Mouse (Mus musculus) mesoderm, embryonic 11.5 days (tissue): ENCODE results near the gene Ccdc144b.

Experiments used
- DNase-seq: peaks from one replicate; pipeline ENCODE4 v3.0.0-alpha.2; 2012; ENCODE audit warnings: low read depth, low spot score

Gene Ccdc144b

DNA sequence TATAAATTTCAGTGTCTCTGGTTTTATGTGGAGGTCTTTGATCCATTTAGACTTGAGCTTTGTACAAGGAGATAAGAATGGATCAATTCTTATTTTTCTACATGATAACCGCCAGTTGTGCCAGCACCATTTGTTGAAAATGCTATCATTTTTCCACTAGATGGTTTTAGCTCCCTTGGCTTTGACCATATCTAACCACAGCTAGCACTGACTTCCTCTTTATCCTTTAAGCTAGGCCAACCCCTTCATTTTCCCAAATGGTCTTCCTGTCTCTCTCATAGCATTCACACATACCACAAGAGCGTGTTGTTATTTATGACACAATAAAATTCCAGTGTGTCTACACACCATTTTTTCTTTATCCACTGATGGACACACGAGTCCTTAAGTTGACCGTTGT lies 23.4 kb downstream of the Ccdc144b start:
- DNase-seq, result no peak

- DNase-seq, result no peak
Observed at GRCm38 (mm10) chr3:36025732-36026131, 27.6 kb downstream of the Ccdc144b start.

GRCm38 (mm10) chr3:36011239-36011638 lies 42.1 kb downstream of the Ccdc144b start:
- peak; percentile 20 for DNase-seq

DNA sequence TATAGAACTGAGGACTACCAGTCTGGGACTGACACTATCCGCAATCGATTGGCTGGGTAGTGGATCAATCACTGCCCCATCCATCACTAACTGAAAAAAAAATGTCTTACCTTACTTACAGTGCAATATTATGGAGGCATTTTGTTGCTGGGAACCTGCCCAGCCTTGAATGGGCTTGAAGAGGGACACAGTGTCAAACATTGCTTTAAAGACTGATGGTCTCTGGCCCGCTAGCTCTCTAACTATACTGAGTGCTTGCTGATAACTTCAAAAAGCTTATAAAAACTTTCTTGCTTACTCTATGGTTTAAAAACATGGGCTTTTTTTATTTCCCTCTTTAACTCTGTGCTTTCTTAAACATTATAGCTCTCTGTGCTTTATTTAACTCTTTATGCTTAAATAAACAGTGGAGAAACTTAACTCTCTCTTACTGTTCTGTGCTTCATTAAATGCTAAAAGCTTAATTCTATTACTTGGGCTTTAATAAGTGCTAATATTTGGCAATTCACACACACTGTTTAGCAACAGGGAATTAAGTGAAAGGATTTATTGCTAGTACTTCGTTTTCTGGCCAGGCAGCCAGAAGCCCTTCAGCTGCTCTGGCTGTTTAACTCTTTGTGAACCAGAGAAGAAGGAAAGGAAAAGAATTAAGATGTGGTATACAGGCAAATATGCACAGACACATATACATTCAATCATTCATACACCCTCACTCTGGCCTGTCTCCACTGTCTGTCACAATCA lies 44.8 kb downstream of the Ccdc144b start:
- DNase-seq, result no peak

DNA sequence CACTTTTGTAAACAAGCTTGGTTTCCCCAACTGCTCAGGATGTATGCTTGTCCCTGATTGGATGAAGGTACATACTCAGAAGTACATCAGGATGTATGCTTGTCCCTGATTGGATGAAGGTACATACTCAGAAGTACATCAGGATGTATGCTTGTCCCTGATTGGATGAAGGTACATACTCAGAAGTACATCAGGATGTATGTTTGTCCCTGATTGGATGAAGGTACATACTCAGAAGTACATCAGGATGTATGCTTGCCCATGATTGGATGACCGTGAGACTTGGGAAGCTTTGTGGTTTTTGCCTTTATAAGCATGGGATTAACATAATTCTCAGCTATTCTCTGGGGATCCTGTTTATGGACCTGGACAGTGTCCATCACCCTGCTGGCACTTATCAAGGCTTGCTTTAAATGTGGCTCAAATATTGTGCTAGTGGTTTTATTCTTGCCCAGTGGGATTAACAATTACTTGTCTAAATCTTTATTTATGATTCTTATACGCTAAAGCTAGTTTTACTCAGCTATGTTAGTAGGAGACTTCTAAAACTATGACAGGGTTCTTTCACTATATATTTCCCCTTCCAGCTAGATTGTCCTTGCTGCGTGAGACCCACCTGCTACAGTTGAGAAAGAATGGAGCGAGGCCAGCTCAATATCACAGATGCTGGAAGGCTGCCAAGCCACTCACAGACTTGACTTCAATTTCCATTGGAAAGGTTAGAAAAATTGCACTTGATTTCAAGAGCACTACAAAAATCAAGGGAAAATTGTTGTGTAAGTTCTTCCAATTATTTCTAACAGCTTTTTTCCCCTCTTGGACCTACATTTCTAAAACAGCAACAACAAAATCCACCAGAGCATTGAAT lies 49.1 kb downstream of the Ccdc144b start:
- DNase-seq, result no peak

DNA sequence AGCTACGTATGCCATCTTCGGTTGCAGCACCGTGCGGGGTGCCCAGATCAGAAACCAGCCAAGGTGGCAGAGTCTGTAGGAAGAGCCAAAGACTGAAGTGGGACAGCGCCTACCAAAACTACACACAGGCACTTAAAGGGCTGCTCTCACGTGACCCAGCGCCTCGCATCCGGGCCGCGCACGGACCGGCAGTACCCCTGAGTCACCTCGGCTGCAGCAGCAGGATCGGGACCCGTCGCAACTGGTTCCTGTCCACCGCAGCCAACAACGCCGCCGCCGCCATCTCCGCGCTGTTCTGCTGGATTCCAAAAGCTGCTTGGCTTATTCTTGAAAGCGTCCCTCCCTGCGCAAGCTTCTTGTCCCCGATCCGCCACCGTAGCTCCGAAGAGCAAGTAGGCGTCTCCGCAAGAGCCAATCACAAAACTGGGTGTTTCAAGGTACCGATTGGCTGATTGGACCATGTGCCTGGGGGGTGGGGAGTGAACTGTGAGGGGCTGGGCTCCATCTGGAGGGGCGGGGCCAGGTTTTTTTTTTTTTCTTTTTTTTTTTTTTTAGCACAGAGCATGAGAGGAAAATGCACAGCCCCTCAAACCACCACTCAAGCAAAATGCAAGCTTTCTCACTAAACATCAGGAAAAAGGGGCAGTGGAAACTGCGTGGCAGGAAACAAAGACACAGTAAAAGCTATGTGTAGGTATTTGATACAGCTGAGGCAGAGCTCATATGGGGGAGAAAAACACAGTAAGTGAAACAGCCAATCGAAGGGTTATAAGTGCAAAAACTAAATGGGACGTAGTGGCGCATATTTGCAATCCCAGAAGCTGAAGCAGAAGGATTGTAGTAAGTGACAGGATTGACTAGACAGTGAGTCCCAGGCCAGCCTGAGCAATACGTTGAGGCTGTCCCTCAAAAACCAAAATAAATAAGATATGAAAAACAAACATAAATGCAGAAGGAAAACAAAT lies 52.8 kb downstream of the Ccdc144b start, which contains the start of gene Mccc1:
Gene Mccc1, minus strand, starts transcription at position 404 of the 965 bp plus-strand sequence.
- DNase-seq, result peak; percentile 97

DNA sequence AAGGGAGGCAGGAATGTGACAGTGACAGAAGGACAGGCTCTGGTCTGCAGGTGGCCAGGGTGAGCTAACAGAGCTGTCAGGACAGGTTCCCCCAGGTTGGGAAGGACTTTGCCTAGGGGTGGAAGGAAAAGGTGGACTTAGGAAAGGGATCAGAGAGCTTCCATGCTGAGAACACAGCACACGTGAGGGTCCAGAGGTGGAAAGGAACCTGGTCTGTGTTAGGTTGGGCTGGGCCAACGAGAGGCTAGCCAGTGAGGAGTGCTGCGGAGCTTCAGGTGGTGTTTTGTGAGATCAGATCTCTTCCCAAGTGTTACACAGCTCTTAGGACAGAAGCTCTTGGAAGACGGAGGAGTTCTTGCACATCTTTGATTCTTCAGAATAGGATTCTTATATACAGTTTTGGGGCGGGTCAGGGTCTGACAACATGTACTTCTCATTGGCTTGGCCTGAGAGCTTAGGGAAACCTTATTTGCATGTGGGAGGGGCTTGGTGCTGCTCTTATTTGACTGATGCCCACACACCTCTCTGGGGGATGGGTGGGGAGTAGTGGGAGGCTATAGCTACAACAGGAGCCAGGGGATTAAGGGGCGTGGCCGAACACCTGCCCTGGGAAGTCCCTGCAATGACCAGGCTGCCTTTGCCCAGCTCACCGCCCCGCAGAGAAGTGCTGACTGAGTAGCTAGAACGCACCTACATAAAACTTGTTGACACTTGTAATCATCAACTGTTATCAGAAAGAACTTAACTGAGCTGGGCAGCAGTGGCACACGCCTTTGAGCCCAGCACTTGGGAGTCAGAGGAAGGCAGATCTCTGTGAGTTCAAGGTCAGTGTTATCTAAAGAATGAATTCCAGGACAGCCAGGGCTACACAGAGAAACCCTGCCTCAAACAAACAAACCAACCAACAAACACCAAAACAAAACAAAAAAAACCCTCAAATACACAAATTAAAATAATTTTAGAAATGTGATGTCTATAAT lies 58.5 kb downstream of the Ccdc144b start:
- no peak for DNase-seq

DNA sequence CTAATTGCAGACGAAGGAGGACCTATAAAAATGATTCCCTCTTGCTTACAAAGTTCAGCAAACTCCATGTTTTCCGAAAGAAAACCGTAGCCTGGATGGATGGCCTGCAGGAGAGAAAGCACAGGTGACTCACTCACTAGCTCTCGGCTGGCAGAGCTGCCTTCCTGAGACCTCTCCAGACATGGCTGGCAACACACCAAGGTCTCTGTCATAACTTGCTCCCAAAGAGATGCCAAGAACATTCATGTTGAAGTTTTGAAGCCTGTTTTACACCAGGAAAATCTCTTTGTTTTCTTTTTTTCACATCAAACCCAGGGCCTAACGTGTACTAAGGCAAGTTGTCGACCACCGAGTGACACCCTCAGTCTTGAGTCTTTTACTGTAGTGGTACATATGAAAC lies 62.6 kb downstream of the Ccdc144b start:
- no peak for DNase-seq

- DNase-seq, result no peak
Observed at GRCm38 (mm10) chr3:35988031-35988430, 65.3 kb downstream of the Ccdc144b start.

- no peak for DNase-seq
Observed at GRCm38 (mm10) chr3:35986266-35986665, 67.1 kb downstream of the Ccdc144b start.

DNA sequence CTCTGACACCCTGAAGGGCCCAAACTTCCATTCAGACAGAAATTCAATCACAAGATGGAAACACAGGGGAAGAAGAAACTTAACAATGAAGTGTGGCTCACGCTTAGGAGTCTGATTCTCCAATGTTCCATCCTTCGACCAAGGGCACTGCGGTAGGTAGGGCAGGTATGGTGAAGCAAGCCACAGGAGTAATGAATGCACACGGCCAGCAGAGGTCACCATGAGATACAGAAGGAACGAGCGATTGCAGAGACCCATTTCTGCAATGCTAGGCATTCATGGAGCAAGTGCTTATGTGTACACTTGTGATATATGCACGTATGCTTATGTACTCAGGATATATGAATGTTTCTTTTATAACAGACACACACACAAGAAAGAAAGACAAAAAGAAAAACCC lies 79.8 kb downstream of the Ccdc144b start:
- peak; percentile 30 for DNase-seq

GRCm38 (mm10) chr3:35972985-35973384 lies 80.4 kb downstream of the Ccdc144b start:
- DNase-seq, result peak; percentile 49

- DNase-seq, result no peak
Observed at GRCm38 (mm10) chr3:35971149-35971548, 82.2 kb downstream of the Ccdc144b start.

- DNase-seq, result no peak
Observed at GRCm38 (mm10) chr3:35970441-35970840, 82.9 kb downstream of the Ccdc144b start.

- DNase-seq, result no peak
Observed at GRCm38 (mm10) chr3:35967366-35967921, 85.9 kb downstream of the Ccdc144b start.

DNA sequence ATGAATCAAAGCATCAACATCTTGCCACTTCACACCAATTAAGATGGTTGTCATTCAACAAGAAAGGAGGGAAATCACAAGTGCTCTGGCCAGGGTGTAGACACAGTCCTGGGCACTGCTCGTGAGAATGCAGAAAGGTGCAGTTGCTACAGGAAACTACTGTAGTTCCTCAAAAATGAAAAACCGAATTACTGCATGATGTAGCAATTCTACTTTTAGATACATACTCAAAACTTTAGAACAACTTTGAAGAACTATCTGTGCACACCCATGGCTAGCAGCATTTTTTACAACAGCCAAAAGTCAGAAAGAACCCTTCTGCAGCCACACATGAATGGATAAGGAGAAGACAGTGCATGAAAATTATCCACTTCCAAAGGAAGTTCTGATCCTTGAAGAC lies 86.9 kb downstream of the Ccdc144b start:
- no peak for DNase-seq

GRCm38 (mm10) chr3:35964928-35965327 lies 88.4 kb downstream of the Ccdc144b start:
- no peak for DNase-seq

- no peak for DNase-seq
Observed at GRCm38 (mm10) chr3:35963921-35964320, 89.4 kb downstream of the Ccdc144b start.

- DNase-seq, result no peak
Observed at GRCm38 (mm10) chr3:35963401-35963800, 89.9 kb downstream of the Ccdc144b start.

GRCm38 (mm10) chr3:35962967-35963366 lies 90.4 kb downstream of the Ccdc144b start:
- DNase-seq, result no peak
